Mouse (Mus musculus) skeletal muscle tissue, adult 2 months (tissue): ENCODE measurements around the gene Gpcpd1.
A peak's percentile ranks its signal among the peaks of the same experiment; 100 is the strongest.

Experiments used
- DNase-seq: peaks from one replicate; pipeline ENCODE4 v3.0.0-alpha.2; 2012; ENCODE audit warnings: low read depth, low spot score

The Gpcpd1 gene

DNA sequence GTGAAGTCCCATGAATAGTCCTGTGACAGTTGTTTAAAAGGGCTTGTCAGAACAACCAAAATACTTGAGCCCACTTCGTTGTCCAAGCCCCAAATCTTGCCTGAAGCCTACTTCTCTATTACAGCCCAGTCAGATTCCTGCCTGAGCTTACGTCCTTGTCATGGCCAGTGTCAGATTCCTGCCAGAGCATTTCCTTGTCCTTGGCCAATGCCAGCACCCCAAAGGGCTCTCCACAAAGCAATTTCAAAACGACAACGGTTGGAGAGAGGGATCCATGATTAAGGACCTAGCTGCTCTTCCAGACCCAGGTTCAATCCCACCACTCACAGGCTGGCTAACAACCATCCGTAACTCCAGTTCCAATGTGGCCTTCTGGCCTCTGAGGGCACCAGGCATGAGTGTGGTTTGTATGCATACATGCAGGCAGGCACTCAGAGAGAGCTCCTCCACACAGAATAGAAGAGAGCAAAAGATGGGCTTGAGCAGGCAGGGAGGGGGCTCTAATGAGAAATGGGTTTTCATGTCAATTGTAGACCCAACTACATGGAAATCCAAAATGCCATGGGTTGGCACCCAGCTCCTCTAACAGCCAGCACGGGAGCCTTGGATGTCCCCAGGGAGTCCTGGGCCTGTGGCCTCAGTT lies 70.2 kb downstream of the Gpcpd1 start:
- no peak for DNase-seq

- DNase-seq: peak; percentile 59
These were observed 71.1 kb downstream of the Gpcpd1 start for GRCm38 (mm10) chr2:132516130-132517030.

- DNase-seq: no peak
These were observed 71.9 kb downstream of the Gpcpd1 start for GRCm38 (mm10) chr2:132515607-132516006.

DNA sequence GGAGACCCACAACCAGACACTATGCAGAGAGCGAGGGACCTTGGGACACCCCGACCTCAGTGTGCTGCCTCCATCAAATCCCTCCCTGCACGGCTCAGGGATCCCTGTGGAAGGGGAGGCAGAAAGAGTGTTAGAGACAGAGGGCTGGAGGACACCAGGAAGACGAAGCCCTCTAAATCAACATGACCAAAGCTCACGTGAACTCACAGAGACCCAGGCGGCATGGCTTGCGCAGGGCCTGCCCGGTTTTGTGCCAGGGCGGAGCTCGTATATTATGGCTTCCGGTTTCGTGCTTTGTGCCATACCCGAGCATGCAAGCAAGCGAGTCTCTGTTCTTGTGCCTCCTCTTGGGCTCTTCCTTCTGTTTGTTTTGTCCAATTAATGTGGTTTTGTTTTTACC lies 72.5 kb downstream of the Gpcpd1 start:
- no peak for DNase-seq

- DNase-seq: no peak
These were observed 73.2 kb downstream of the Gpcpd1 start for GRCm38 (mm10) chr2:132514353-132514752.

- no peak for DNase-seq
These were observed 74.0 kb downstream of the Gpcpd1 start for GRCm38 (mm10) chr2:132513371-132514181.

GRCm38 (mm10) chr2:132512977-132513351 lies 74.6 kb downstream of the Gpcpd1 start:
- no peak for DNase-seq

GRCm38 (mm10) chr2:132512051-132512976 lies 75.2 kb downstream of the Gpcpd1 start:
- DNase-seq: no peak

DNA sequence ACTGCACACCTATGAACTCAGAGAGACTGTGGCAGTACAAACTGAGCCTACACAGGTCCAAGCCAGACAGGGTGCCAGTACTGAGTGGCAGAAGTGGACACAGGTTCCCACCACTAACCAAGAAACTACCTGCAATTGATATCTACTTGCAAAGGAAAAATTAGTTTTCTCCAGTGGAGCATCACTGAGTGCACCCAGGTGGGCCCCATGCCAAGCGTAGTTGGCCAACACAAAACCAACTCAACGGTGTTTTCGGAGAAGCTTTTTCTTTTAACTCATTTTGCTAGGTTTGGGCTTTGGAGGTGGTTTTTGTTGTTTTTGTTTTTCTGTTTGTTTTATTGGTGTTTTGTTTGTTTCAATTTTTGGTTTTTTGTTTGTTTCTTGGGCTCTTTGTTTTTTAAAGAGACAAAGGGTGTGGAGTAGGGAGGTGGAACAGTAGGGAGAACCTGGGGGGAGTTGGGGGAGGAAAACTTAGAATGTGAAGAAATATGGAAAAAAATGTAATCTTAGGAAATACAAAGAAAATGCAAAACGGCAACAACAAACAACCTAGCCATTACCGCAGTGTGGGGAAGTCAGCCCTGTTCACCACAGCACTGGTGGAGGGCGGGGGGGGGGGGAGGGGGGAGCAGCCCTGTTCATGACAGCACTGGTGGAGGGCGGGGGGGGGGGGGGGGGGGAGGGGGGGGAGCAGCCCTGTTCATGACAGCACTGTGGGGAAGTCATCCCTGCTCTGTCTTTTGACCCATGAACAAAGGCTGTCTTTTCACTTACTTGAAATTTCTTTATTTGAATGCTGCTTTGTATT lies 76.3 kb downstream of the Gpcpd1 start:
- no peak for DNase-seq

GRCm38 (mm10) chr2:132509714-132510113 lies 77.8 kb downstream of the Gpcpd1 start:
- no peak for DNase-seq

DNA sequence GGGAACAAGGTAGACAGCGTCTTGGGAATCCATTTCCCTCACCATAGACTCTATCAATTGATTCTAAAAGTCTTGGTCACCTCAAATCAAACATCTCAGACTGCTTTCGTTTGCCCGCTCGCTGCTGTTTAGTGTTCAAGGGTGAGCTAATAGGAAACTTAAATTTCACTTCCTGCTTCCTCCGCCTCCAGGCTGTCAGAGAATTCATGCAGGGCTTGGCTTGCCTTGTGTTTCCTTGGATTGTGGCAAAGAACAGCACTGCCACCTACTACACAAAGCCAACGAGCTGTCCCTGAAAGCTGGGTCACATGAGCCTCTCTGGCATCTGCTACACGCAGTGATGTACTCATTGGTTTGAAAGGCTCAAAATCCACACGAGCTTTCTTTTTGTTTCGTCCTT lies 78.3 kb downstream of the Gpcpd1 start:
- DNase-seq: no peak

- DNase-seq: no peak
These were observed 80.0 kb downstream of the Gpcpd1 start for GRCm38 (mm10) chr2:132507521-132507920.

DNA sequence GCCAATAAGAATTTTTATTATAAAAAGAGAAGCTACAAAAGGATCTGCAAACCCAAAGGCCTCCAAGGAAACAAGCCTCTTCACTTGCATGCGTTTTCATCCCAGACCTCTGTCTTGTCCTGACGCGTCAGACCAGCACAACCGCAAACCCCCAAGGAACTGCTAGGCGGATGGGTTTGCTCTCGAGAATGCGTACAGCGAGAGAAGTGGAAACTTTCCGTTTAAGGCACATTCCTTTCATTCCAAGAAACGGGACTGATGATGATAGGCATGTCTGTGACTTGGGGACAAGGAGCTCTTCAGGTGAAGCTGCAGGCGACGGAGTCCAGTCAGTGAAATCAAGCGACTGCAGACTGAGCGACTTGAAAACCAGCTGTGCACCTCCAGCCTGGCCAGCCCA lies 80.4 kb downstream of the Gpcpd1 start:
- DNase-seq: no peak

DNA sequence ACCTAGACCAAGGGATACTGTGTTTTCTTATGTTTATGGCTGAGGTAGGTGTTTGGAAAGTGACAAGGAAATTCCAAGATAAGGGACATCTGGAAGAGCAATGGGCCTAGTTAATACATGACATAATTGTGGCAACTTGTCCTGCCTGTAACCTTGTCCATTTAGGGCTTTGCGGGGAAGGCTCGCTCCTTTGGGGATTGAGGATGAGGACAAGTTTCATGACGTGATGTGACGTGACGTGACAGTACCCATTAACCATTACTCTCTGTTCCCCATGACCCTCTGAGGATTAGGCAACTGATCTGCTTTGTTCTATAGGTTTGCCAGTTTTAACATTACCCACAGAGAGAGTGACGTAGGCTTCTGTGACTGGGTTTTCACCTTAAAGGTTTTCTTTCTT lies 81.7 kb downstream of the Gpcpd1 start:
- DNase-seq: no peak

GRCm38 (mm10) chr2:132498344-132498743 lies 89.2 kb downstream of the Gpcpd1 start:
- no peak for DNase-seq

DNA sequence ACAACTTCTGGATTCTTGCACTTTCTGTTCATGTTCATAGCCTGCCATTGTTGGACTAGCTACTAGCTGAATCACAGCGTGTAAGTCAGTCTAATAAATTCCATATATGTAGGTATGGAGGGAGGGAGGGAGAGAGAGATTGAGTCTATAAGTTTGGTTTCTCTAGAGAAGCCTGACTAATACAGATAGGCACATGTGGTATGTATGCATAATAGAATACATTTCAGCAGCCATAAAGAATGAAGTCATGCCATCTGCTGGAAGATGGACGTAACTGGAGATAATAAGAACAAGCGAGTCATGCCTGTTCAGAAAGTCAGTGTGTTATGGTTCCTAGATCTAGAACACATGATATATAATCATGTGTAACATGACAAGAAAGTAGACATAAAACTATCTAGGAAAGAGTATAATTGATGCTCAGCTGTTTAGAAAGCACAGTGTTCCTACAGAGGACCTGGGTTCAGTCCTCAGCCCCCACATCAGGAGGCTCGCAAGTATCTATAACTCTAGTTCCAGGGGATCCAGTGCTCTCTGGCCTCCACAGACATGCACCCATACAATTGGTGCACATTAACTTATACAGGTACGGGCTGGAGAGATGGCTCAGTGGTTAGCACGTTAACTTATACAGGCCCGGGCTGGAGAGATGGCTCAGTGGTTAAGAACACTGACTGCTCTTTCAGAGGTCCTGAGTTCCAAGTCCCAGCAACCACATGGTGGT lies 90.0 kb downstream of the Gpcpd1 start:
- no peak for DNase-seq

DNA sequence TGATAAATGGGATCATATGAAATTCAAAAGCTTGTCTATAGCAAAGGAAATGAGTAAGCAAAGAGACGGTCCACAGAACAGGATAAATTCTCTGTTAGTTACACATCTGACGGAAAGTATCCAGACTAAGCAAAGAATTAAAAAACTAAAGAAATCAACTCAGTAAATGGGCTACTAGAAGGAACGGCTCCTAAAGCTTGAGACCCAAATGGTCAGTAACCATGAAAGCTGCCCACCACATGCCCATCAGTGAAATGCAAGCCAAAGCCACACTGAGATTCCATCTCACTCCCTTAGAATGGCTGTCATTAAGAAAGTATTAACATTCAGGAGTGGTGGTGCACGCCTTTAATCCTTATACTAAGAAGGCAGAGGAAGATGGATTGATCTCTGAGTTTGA lies 94.3 kb downstream of the Gpcpd1 start:
- no peak for DNase-seq

- DNase-seq: peak; percentile 20
These were observed 102.1 kb downstream of the Gpcpd1 start for GRCm38 (mm10) chr2:132485454-132485853.

GRCm38 (mm10) chr2:132481547-132481946 lies 106.0 kb downstream of the Gpcpd1 start:
- DNase-seq: no peak
